Mouse (Mus musculus): ENCODE measurements around the gene Dnase2a. TPM values are rescaled to one million over a fixed set of nuclear protein-coding genes. Genes with fewer than 3 reads are reported as not detected.
"Not testable (repeated sequence)": the region's sequence is repeated elsewhere in the genome, so short reads cannot be mapped to it uniquely, and the experiment has no call there.

Gene Dnase2a
- total RNA-seq, 2 experiments from 2014 or later, result 5.7 to 6.9 TPM

DNA sequence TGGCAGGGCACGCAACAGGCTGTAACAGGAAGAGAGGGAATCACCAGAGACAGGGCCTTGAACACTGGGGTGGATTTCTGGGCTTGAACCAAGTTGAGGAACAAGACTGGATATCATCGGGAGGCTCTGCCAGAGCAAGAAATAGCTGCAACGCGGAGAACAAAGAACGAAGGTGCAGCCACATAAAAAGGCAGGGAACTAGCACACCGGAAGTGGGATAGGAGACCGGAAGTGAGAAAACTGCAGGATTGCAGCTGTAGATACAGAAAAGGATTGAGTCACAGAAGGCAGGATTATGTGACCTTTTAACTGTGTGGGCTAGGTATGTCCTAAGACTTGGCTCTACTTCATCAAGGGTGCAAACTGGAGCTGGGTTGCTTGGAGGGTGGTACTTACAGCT is 4.0 kb upstream of the Dnase2a start:
- no peak for DNase-seq
- intact Hi-C loops (cut with DNase I; ENCODE audit: low total_unique reads), result no loop called here

DNA sequence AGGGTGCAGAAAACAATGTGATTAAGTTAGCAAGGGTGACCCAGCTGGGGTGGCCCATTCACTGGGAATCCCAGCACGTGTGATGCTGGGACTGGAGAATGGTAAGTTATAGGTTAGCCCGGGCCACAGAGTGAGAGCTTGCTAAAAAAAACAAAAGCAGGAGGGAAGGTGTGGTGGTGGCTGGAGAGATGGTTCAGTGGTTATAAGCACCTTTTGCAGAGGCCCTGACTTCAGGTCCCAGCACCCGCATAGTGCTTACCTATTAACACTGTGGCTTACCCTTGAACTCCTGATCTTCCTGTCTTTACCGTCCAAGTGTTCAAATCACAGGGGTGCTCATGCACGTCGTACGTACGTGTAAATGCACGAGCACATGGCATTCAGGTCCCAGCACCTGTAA is 1.3 kb upstream of the Dnase2a start:
- intact Hi-C loops (cut with DNase I; ENCODE audit: low total_unique reads), result no loop called here
- DNase-seq, result no peak

DNA sequence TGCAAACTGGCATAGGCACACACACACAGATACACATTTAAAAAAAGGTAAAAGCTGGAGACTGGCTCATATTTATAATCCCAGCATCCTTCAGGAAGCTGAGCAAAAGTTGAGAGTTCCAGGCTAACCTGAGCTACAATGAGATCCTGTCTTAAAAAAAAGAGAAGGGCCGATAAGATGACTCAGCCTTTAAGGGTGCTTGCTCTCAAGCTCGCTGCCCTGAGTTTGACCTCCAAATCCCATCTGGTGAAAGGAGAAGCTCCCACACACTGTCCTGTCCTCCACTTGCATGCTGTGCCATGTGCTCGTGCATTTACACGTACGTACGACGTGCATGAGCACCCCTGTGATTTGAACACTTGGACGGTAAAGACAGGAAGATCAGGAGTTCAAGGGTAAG is 867 bp upstream of the Dnase2a start:
- intact Hi-C loops (cut with DNase I; ENCODE audit: low total_unique reads), result no loop called here
- no peak for DNase-seq

DNA sequence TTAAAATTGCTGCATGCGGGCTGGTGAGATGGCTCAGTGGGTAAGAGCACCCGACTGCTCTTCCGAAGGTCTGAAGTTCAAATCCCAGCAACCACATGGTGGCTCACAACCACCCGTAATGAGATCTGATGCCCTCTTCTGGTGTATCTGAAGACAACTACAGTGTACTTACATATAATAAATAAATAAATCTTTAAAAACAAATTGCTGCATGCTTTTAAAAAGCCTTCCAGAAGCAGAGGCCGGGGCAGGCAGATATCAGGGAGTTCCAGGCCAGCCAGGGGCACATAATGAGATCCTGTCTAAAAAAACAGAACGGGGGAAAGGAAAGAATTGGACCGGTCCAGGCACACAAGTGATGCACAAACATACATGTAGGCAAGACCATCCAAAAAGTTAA is 381 bp upstream of the Dnase2a start:
- intact Hi-C loops (cut with DNase I; ENCODE audit: low total_unique reads); DNase-seq: not testable (repeated sequence)

DNA sequence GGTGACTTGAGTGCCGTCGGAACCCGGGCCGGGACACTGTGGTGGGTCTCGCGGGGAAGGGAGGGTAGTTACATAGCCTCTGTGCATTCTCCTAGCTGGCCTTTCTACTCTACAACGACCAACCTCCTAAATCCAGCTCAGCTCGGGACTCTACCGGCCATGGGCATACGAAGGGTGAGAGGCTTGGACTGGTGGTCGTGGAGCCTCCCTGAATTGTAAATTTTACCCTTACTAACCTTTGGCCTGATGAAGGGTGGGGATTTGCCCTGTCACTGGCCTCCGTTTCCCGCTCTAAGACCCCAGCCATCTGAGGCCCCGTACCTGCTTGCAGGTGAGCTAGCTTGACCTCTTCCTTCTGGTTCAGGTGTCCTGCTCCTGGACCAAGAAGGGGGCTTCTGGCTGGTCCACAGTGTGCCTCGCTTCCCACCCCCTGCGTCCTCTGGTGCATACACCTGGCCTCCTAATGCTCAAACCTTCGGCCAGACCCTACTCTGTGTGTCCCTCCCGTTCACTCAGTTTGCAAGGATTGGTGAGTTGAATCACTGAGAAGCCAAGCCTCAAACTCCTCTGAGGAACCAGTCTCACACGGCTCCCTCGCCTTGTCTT is 905 bp downstream of the Dnase2a start:
- intact Hi-C loops (cut with DNase I; ENCODE audit: low total_unique reads), result no loop called here

DNA sequence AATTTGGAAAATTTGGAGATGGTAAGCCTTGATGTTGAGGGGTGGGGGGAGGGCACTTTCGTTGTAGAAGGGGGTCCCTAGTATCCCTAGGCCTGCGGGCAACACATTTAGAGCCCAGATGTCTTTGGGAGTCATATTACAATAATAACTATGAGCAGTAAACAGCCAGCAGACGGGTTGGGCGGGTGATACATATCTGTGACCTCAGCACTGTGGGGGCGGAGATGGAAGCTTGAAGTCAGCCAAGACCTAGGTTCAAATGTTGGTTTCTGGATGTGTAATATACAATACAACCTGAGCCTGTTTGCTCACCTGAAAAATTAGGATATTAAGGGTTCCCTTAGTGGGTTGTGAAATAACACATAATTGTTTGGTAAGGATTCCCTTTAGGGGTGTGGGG is 1.6 kb downstream of the Dnase2a start:
- intact Hi-C loops (cut with DNase I; ENCODE audit: low total_unique reads), result no loop called here
- DNase-seq, result no peak

More for the DNA sequence above, 905 bp downstream of the Dnase2a start:
- DNase-seq, result no peak

DNA sequence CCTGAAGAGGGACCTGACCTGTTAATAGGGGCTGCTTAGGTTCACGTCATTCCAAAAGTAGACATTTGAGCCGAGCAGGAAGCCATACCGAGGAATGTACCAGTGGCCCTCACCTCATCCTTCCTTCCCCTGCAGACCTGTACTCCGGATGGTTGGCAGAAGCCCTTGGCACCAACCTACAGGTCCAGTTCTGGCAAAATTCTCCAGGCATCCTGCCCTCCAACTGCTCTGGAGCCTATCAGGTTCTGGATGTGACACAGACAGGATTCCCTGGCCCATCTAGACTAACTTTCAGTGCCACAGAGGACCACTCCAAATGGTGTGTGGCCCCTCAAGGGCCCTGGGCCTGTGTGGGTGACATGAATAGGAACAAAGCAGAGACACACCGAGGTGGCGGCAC is 2.2 kb downstream of the Dnase2a start:
- DNase-seq, result no peak
- intact Hi-C loops (cut with DNase I; ENCODE audit: low total_unique reads), result no loop called here

DNA sequence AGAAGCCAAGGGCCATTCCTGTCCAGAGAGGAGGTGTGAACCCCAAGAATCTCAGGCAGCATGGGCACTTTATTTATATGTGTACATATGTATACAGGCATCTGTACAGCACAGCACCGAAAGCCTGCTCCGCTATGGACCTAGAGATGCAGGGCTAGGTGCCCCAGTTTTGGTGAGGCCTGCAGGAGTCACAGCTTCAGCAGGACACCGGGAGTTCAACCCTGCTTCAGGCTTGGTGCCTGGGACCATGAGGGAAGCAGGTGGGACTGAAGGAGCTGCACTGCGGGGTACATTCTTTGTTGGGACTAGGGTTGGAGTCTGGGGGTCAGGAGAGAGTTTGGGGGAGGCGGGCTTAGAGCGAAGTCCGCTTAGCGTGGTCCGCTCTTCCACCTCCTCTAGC is 3.5 kb downstream of the Dnase2a start:
- no peak for DNase-seq
- intact Hi-C loops (cut with DNase I; ENCODE audit: low total_unique reads), result no loop called here

DNA sequence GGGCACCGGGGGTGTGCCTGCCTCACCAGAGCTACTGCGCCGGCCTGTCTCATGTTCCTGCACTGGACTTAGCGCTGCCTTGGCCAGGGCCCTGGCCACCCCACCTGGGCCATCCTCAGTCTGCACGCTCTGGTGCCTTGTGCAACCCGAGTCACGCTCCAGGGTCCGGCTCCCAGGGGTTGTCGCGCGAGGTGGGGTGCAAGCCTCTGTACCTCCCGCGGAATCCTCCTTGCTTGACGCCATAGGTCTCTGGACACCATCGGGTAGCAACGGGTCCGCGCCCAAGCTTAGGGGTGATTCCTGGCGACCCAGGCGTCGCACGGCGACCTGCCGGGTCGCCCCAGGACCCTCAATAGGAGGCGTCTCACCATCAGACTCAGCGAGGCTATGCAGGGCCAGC is 4.0 kb downstream of the Dnase2a start:
- DNase-seq, result no peak
- intact Hi-C loops (cut with DNase I; ENCODE audit: low total_unique reads), result no loop called here

DNA sequence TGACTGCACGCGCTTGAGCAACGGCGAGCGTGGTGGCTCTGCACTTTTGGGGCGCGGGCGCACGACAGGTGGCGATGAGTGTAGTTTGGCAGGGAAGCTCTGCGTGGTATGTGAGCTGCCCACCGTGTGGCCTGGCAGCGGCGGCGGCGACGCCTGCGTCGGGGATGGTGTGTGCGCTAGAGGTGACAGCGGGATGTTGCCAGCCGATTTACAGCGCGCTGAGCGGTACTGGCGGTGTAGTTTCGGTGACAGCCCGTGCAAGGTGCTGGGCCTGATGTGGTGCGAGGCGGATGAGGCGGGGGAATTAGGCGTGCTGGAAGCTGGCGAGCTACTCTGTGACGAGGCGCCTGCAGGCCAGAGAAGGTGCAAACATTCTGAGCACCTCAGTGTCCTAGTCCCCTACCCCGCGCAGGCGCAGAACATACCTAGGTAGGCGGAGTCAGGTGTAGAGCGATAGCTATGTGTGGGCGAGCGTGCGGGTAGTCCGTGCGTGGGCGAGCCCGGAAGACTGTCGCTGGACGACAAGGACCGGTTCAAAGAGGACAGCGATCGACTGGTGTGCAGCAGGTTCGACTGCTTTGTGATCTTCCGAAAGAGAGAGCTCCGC is 4.6 kb downstream of the Dnase2a start:
- peak; percentile 45 for DNase-seq
- intact Hi-C loops (cut with DNase I; ENCODE audit: low total_unique reads), result no loop called here

DNA sequence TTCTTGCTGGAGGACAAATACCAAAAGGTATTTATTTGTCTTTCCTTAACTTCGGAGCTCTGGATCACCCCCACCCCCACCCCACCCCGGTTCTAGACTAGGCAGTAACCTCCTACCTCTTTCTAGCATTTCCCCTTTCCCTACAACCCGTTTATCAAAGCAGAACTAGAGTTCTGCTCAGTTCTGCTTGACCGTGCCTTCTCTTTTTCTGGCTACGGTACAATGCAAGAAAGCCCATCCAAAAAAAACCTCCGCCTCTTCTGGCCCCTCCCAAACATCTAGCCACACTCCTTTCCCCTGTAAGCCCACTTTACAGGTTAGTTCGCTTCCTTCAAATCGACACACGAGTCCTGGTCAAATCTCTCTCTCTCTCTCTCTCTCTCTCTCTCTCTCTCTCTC is 5.1 kb downstream of the Dnase2a start:
- intact Hi-C loops (cut with DNase I; ENCODE audit: low total_unique reads), result no loop called here
- DNase-seq, result no peak

DNA sequence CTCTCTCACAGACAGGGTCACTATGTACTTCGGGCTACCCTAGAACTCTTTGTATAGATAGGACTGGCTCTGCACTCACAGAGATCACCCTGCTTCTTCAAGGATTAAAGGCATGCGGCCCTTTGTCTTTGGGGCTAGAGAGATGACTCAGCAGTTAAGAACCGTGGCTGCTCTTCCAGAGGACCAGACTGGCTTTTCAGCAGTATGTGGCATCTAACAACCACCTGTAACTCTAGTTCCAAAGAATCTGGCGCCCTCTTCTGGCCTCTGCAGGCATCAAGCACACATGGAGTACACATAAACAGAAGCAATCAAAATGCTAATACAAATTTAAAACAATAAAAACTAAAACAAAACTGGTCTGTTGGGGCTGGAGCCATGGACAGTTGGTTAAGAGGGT is 5.6 kb downstream of the Dnase2a start:
- no peak for DNase-seq
- intact Hi-C loops (cut with DNase I; ENCODE audit: low total_unique reads), result no loop called here

DNA sequence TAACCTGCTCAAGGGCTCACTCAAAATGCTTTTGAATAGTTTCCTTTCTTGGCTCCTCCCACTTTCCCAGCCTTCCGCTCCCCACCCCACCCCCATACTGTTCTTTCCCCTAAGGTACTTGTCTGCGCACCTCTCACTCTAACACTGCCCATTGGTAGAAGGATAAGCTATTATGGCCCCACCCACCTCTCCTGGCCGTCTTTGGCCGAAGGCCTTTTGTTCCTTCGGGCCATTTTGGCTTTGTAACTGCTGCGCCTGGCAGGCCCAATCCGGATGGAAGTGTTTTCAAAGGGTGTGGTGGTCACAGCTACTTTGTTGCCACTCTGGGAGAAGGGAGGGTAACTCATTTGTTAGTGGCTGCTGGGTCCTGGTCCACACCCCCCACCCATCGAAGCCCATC is 6.9 kb downstream of the Dnase2a start:
- intact Hi-C loops (cut with DNase I; ENCODE audit: low total_unique reads), result no loop called here
- DNase-seq, result no peak

DNA sequence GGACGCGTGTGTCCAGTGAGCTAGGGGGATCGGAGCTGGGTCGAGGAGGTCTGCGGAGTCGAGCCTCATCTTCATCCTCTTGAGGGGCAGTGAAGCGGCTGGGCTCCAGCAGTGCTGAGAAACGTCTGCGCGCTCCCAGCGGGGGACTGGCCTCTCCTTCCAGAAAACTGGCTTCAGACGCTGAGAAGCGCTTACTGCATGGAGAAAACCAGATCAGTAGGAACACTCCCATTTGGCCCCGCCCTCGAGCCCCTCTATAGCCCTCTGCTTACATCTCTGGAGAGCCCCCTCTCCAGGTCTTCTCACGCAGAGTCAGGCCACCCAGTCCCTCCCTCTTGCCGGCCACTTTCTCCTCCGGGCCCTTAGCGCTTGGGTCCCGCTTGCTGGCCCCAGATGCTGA is 9.4 kb downstream of the Dnase2a start:
- intact Hi-C loops (cut with DNase I; ENCODE audit: low total_unique reads), result no loop called here
- DNase-seq, result no peak

DNA sequence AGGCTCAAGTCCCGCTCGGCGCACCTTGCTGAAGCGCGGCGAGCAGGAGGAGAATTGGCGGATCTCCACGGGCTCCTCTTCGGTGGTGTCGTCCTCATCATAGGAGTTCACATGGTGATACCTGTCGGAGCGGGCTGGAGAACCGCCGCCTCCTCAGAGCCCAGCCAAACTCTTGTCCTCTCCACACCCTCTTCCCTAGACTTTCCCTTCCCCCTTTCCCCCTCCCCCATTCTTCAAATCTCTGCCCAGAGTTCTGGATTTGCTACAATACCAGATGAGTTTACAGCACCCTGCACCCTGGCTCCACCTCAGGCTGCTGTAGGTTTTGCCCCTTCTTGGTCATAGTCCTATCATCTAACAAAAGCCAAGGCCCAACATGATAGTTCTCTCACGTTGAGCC is 10.3 kb downstream of the Dnase2a start:
- no peak for DNase-seq
- intact Hi-C loops (cut with DNase I; ENCODE audit: low total_unique reads), result no loop called here

DNA sequence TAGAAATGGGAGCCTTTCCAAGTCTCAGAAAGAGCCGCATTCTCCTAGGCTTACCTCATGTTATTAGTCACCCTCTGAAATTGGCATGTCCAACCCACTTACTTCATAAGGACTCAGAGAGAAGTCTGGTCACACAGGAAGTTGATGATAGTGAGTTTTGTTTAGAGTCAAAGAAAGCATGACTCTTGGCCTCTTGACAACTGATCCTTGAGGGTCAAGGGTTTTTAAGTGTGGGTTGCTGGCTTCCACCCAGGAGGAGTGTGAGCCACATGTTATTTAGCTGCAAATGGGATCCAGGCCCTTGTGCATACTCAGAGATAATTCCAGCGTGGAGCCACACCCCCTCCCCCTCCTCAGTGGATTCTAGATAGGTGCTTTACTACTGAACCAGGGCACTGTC is 13.2 kb downstream of the Dnase2a start:
- no peak for DNase-seq

DNA sequence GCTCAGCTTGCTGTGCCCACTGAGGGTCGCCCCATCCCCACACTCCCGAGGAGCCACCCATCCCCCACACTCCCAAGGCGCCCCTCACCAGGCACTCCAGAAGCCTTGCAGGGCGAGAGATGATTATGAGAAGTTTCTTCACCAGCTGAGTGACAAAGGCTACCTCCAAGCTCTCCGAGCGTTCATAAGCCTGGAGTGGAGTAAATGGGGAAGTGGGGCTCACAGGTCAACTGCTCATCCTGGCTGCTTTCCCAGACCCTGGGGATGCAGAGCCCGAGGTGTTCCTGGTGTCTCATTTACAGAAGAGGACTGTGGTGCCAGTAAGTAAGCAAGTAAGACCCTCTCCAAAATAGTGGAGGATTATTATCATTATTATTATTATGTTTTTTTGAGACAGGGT is 17.2 kb downstream of the Dnase2a start:
- no peak for DNase-seq

More for the DNA sequence above, 13.2 kb downstream of the Dnase2a start:
- intact Hi-C loops (cut with DNase I; ENCODE audit: low total_unique reads), result no loop called here

DNA sequence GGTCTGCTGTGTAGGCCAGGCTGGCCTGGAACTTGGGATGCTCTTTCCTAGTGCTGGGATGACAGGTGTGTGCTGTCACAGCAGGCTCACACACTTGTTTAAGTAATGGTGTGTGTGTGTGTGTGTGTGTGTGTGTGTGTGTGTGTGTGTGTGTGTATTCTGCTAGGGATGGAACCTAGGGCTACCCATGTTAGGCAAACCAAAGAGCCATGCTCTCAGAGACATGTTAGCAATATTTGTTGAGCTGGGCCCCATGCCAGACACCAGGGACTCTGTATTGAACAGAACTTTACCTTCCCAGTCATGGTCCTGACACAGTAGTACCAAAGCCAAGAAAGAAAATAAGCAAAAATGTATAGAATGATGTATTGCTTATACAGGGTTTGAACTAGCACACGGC is 19.2 kb downstream of the Dnase2a start:
- no peak for DNase-seq
- intact Hi-C loops (cut with DNase I; ENCODE audit: low total_unique reads), result loop anchor here (5.0 kb wide), 1 partner anchor 70 kb away; no protein-coding TSS in a partner anchor

More for the DNA sequence above, 17.2 kb downstream of the Dnase2a start:
- intact Hi-C loops (cut with DNase I; ENCODE audit: low total_unique reads), result loop anchor here (5.0 kb wide), 1 partner anchor 72 kb away; no protein-coding TSS in a partner anchor

DNA sequence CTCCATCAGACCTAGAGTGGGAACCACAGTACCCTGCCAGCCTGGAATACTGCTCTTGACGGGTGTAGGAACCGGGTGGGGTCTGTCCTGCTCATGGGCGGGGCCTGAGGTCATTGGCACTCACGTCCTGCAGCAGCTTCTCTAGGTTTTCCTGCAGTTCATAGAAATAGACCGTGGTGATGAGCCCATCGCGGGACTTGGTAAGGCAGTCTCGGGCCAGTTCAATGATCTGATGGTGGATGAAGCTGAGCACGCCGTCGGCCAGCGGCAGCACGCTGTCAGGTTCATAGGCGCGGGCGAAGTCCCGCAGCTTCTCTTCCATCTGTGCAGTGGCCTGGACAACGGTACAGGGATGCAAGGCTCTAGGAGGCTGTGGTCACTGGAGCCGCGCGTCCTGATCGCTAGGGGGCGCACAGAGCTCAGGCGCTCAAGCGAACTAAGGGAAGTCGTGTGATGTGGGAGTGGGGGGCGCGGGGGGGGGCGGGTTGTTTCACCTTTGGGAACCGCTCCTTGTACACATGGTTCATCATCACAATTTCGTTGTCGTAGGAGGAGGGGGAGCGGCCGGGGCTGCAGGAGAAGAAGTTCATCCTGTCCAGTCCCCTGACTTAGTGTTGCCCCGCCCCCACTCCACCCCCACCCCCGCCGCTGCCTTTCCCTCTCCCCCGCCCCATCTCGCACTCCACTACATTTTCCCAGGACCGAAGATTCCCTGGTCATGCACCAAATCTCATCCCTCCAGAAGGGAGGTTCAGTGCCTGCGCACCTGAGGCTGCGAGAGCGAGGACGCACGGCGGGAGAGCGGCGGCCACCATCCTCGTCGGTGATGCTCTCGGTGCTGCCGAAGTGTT is 20.3 kb downstream of the Dnase2a start:
- intact Hi-C loops (cut with DNase I; ENCODE audit: low total_unique reads), result loop anchor here (5.0 kb wide), 1 partner anchor 69 kb away; no protein-coding TSS in a partner anchor
- DNase-seq, result peak; percentile 64

DNA sequence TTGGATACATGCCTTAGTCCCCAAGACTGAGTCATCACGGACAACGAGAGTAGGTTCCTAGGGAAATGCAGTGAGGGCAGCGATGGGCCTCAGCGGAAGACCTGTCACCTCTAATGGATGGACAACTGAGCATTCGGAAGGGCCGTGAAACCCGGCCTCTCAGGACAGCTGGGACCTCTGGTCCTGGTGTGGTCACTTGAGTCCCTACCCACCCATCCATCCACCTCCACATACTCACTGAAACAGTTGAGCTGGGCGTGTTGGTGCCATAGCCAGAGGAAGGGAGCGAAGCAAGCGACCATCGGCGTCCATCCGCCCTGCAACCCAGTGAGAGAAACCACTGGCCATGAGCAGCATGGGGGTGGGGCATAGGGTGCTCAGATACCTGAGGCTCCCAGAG is 22.2 kb downstream of the Dnase2a start:
- intact Hi-C loops (cut with DNase I; ENCODE audit: low total_unique reads), result no loop called here
- no peak for DNase-seq

All from gastrocnemius, postnatal 14 days (tissue).